Mouse (Mus musculus) stomach, embryonic 16.5 days (tissue): ENCODE data around the gene Cd40. TPM values are rescaled to one million over a fixed set of nuclear protein-coding genes. Genes with fewer than 3 reads are reported as not detected.

Experiments used
- ATAC-seq: fragments of 200-750 bp; cut with Nextera tagmentation; 2 replicates; pipeline ENCODE4 v1.8.0; 2017; ENCODE audit warnings: moderate number of reproducible peaks, moderate TSS enrichment; ENCODE audit not compliant: insufficient read depth, low FRiP score
- H3K27ac ChIP-seq: fragments of 300-500 bp; sonication (generic); 2 replicates; pipeline ENCODE4 v1.5.1; 2014; ENCODE audit warnings: low read length
- H3K27me3 ChIP-seq: fragments of 300-500 bp; sonication (generic); 2 replicates; pipeline ENCODE4 v1.6.1; 2014; ENCODE audit warnings: low read length, control low read depth, mixed read lengths; ENCODE audit not compliant: control insufficient read depth, insufficient read depth
- H3K36me3 ChIP-seq: fragments of 300-500 bp; sonication (generic); 2 replicates; pipeline ENCODE4 v1.6.1; 2014; ENCODE audit warnings: low read length; ENCODE audit not compliant: control insufficient read depth, insufficient read depth
- H3K4me1 ChIP-seq: fragments of 300-500 bp; sonication (generic); 2 replicates; pipeline ENCODE4 v1.6.1; 2014; ENCODE audit warnings: low read length, control low read depth, mixed read lengths; ENCODE audit not compliant: control insufficient read depth, insufficient read depth
- H3K4me2 ChIP-seq: fragments of 300-500 bp; sonication (generic); 2 replicates; pipeline ENCODE4 v1.6.1; 2014; ENCODE audit warnings: low read depth, low read length, mixed read lengths
- H3K4me3 ChIP-seq: fragments of 300-500 bp; sonication (generic); replicated peaks from 2 replicates; pipeline ENCODE4 v1.5.1; 2014; ENCODE audit warnings: mild to moderate bottlenecking, low read length
- H3K9ac ChIP-seq: fragments of 300-500 bp; sonication (generic); 2 replicates; pipeline ENCODE4 v1.6.1; 2014; ENCODE audit warnings: low read length
- H3K9me3 ChIP-seq: fragments of 300-500 bp; sonication (generic); replicated peaks from 2 replicates; pipeline ENCODE4 v1.6.1; 2016; ENCODE audit warnings: low read length, control low read depth; ENCODE audit not compliant: control insufficient read depth
- WGBS: fragments of 180-500 bp; shearing (Covaris S2); extraction: QIAGEN DNeasy Blood & Tissue Kit; methylation state at CpG from one replicate; pipeline ENCODE4 v1.1.7; 2014; 5-methylcytosine and 5-hydroxymethylcytosine counted together
- polyA plus RNA-seq: library from polyadenylated mRNA; unstranded; fragments of >200 nt; fragmentation: Nextera tagmentation; extraction: Ambion mirVana; gene quantifications from 2 replicates; pipeline ENCODE4 v1.2.1, GENCODE M21; 2015

Gene Cd40
- 7.0 and 7.5 TPM in 2 replicates for polyA plus RNA-seq

DNA sequence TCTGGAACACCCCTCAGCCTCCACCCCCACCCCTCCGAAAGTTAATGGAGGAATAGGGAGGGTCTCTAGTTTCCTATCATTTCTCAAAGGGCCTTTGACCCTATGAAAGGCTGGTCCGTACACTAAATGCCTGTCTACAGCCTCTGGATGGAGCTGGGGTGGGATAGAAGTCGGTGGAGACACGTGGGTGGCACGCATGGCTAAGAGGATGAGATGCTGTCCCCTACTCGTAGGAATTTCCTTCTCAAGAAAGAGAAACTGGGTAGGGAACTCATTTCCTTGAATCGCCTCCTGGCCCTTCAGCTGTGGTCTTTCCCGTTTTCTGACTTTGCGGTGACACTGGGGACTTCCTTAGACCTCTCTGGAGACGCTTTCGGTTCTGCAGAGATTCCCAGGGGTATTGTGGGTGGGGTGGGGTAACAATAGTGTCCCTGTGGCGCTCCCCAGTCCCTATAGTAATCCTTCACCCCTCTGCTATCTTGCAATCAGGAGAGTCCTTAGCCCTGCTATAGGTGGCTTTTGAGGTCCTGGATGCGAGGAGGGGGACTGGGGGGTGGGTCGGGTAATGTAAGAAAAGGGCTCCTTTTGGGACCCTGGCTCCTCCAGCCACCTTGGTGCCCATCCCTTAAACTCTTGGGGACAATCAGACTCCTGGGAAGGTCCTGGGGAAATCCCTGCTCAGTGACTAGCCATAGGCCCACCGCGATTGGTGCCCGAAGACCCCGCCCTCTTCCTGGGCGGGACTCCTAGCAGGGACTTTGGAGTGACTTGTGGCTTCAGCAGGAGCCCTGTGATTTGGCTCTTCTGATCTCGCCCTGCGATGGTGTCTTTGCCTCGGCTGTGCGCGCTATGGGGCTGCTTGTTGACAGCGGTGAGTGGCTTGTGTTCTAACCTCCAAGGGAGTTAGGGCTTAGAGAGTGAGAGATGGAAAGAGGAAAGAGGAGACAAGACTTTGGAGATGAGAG lies at the start of gene Cd40:
Cd40 (plus strand) TSS at position 740 of the 965 bp plus-strand sequence.
- peak; percentile 83 for ATAC-seq

DNA sequence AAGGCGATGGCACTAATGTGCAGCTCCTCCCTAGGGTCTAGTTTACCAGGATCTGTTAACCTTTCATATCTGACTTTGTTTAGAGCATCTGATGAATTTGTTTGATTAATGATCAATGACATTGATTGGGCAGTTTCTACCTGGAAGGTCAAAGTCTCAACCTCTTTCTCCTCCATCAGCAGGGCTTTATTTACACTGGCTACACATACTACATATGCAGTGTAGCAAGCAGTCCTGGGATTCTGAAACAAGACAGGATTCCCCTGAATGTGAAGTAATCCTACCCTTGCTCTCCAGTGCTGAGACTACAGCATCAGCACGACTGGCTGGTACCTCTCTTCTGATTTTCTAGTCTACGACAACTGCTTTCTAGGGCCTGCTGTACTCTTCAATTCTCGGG lies 48.6 kb upstream of the Cd40 start:
- H3K36me3 ChIP-seq, result peaks cover 34% of the 10 kb centered on the region
- no peak overlapping the region for H3K4me3 ChIP-seq
- no peak overlapping the region for H3K9ac ChIP-seq
- no peaks in the 10 kb centered on the region for H3K27me3 ChIP-seq
- no peaks in the 10 kb centered on the region for H3K9me3 ChIP-seq
- H3K27ac ChIP-seq, result no peak overlapping the region
- no peak overlapping the region for H3K4me2 ChIP-seq
- 87% methylated on average over 4 of the region's 4 CpGs for WGBS
- ATAC-seq, result no peak
- H3K4me1 ChIP-seq, result no peaks in the 10 kb centered on the region

More for the DNA sequence above, at the start of gene Cd40:
- 11% methylated on average over 25 of the region's 25 CpGs for WGBS
- peak within 1 kb of the TSS; percentile 55 for H3K4me2 ChIP-seq
- H3K4me1 ChIP-seq, result 0 out of 2 replicates have a peak, but pooled peaks cover 6% of the 10 kb centered on the region
- H3K27me3 ChIP-seq, result no peaks in the 10 kb centered on the region
- H3K4me3 ChIP-seq, result peak within 1 kb of the TSS; percentile 42
- H3K9me3 ChIP-seq, result no peaks in the 10 kb centered on the region; the same call in 1 of the 2 replicates
- peak within 1 kb of the TSS; percentile 50 for H3K9ac ChIP-seq
- no peaks in the 10 kb centered on the region for H3K36me3 ChIP-seq
- H3K27ac ChIP-seq, result no peak within 1 kb of the TSS

DNA sequence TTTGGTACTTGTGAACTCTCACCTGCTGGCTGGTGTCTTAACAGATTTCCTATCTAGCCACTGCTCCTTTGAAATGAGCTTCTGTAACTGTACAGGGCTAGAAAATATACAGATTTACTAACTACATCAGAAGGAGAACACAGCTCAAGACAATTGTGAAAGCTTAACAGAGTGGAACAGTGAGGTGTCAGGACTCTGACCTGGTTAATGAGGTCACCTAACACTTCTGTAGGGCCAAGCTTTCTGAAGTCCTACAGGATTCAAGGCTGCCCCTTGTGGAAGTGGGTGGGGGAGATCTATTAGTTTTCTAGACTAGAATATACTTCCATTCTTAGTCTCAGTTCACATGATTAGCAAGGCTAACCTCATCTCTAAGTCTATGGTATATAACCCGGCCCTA lies 47.4 kb upstream of the Cd40 start:
- Histone ChIP-seq H3K9me3 (no peaks in the 10 kb centered on the region), H3K4me2 (no peak overlapping the region), H3K27me3 (no peaks in the 10 kb centered on the region), H3K9ac (no peak overlapping the region), H3K36me3 (peaks cover 43% of the 10 kb centered on the region), H3K4me1 (no peaks in the 10 kb centered on the region), H3K4me3 (no peak overlapping the region), H3K27ac (no peak overlapping the region)
- 88% methylated on average over 1 of the region's 1 CpGs for WGBS
- no peak for ATAC-seq

DNA sequence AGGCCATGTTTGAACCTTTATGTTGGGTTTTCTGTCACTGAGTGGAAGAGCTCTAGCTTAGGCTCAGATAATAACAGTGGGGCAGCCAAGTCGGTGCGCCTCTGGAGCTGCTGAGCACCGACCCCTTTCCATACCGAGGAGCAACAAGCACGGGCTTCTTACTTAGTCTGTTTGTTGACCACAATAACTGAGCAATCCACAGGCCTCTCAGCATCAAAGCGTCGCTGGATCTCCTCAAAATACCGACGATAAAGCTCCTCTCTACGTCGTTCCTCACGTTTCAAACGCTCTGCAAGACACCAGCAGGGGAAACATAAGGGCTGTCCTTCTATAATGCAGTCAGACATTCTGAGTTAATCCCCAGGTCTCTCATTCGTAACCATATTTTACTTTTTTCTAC lies 46.3 kb upstream of the Cd40 start:
- H3K9me3 ChIP-seq, result no peaks in the 10 kb centered on the region
- no peak overlapping the region for H3K27ac ChIP-seq
- H3K4me3 ChIP-seq, result no peak overlapping the region
- peaks cover 41% of the 10 kb centered on the region for H3K36me3 ChIP-seq
- H3K9ac ChIP-seq, result no peak overlapping the region
- H3K27me3 ChIP-seq, result no peaks in the 10 kb centered on the region
- no peaks in the 10 kb centered on the region for H3K4me1 ChIP-seq
- 96% methylated on average over 14 of the region's 14 CpGs for WGBS
- ATAC-seq, result no peak
- H3K4me2 ChIP-seq, result no peak overlapping the region

DNA sequence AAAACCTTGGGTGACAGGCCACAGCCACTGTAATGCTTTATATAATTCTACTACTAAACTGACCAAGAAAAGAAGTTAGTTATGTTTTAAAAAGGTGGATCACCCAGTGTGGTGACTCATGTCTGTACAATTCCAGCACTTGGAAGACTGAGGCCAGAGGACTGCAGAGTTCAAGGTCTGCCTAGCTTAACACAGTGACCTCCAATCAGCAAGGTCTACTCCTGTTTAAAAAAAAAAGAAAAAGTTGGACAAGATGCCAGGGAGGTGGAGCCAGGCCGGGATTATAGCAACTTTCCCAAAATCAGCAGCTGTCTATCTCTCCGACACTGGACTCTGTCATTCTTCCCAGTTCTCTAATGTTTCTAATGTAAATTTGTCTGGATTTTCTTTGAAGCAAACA lies 45.8 kb upstream of the Cd40 start:
- Histone ChIP-seq H3K36me3 (peaks cover 41% of the 10 kb centered on the region), H3K27ac (no peak overlapping the region), H3K4me2 (no peak overlapping the region), H3K27me3 (no peaks in the 10 kb centered on the region), H3K4me3 (no peak overlapping the region), H3K4me1 (no peaks in the 10 kb centered on the region), H3K9ac (no peak overlapping the region), H3K9me3 (no peaks in the 10 kb centered on the region)
- no peak for ATAC-seq
- WGBS, result 88% methylated on average over 2 of the region's 2 CpGs

DNA sequence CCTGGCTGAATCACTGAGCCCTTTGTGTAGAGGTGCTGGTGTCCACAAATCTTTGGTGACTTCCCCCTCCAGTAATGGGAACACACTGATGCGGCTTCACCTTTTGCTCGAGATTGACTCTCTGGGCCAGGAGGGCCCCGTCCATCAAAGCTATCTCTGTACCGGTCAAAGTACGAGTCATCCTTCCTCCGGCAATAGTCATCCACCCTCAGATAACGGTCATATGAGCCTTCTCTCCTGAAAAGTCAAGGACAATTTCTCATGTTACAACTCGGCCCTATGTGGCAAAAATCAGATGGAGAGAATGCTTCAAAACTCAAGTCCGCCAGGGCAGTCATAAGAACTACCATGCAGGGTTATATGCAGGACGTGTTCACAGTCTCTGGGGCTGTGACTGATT lies 45.1 kb upstream of the Cd40 start:
- Histone ChIP-seq H3K9ac (no peak overlapping the region), H3K27ac (no peak overlapping the region), H3K4me2 (no peak overlapping the region), H3K27me3 (no peaks in the 10 kb centered on the region), H3K36me3 (peaks cover 41% of the 10 kb centered on the region), H3K9me3 (no peaks in the 10 kb centered on the region), H3K4me1 (no peaks in the 10 kb centered on the region), H3K4me3 (no peak overlapping the region)
- WGBS, result 79% methylated on average over 10 of the region's 10 CpGs
- ATAC-seq, result no peak

DNA sequence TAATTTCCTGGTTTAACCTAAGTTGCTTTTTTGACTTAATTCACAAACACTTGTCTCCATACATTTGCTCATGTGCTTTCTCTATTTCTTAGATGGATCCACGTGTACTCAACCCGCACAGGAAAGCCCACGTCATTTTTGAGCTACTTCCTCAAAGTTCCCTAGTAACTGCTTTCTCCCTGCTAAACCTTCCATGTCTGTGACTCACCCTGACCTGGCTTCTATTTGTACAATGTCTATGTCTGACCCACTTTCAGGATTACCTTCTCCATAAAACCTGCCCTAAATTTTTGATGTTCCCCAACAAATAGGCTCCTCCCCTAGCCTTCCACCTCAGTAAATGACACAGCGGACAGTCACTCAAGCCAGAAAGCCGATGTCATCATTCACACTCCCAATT lies 40.5 kb upstream of the Cd40 start:
- Histone ChIP-seq H3K4me3 (no peak overlapping the region), H3K9ac (no peak overlapping the region), H3K4me2 (no peak overlapping the region), H3K9me3 (no peaks in the 10 kb centered on the region), H3K27me3 (no peaks in the 10 kb centered on the region), H3K4me1 (no peaks in the 10 kb centered on the region), H3K36me3 (peaks cover 18% of the 10 kb centered on the region), H3K27ac (no peak overlapping the region)
- 79% methylated on average over 5 of the region's 5 CpGs for WGBS
- ATAC-seq, result no peak

DNA sequence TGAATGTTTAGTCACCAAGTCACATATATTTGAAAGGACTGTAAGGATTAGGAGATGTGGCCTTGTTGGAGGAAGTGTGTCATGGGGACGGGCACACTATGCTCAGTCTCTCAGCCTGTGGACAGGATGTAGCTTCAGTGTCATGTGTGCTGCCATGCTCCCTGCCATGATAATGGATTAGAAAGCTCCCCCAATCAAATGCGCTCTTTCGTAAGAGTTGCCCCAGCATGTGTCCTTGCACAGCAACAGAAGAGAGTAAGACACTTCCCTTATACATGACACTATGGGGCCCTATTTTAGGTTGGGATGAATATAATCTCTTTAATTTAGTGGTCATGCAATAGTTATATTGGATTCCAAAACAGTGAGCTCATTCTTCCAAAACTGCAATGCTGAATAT lies 34.9 kb upstream of the Cd40 start:
- no peaks in the 10 kb centered on the region for H3K36me3 ChIP-seq
- H3K4me3 ChIP-seq, result no peak overlapping the region
- no peak overlapping the region for H3K27ac ChIP-seq
- H3K9ac ChIP-seq, result no peak overlapping the region
- H3K4me2 ChIP-seq, result no peak overlapping the region
- no peak for ATAC-seq
- H3K9me3 ChIP-seq, result no peaks in the 10 kb centered on the region
- 89% methylated on average over 3 of the region's 3 CpGs for WGBS
- H3K4me1 ChIP-seq, result no peaks in the 10 kb centered on the region
- no peaks in the 10 kb centered on the region for H3K27me3 ChIP-seq

DNA sequence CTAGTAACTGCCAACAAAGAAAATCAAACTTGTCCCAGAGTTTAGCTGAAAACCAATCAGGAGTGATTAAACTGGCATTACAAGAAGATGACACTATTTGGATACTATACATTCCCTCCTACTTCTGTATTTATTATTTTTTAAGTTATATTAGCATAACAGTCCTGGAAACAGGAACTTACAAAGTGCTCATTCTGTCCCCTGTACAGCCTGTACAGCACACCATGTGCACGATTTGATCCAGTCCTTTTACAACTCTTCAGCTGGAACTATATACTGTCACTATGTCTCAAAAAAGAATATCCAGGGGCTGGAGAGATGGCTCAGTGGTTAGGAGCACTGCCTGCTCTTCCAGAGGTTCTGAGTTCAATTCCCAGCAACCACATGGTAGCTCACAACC lies 28.3 kb upstream of the Cd40 start:
- Histone ChIP-seq H3K36me3 (no peaks in the 10 kb centered on the region), H3K27me3 (no peaks in the 10 kb centered on the region), H3K4me3 (no peak overlapping the region), H3K4me1 (peaks cover 6% of the 10 kb centered on the region; the same call in 1 of the 2 replicates), H3K9ac (no peak overlapping the region), H3K9me3 (no peaks in the 10 kb centered on the region), H3K4me2 (no peak overlapping the region), H3K27ac (no peak overlapping the region)
- ATAC-seq, result no peak
- 59% methylated on average over 1 of the region's 1 CpGs for WGBS
